Mouse (Mus musculus) megakaryocyte, embryonic 14.5 days (primary cell): ENCODE measurements at regions not wholly inside any gene's neighbourhood (a gene's known extent, or its start where the extent isn't known, plus 50 kb on each side); places are given as distances from the start of the nearest gene placed in this dataset.

Experiments used
- FLI1 ChIP-seq: IDR thresholded peaks from 2 replicates; pipeline ENCODE4 v1.6.1; 2012; ENCODE audit warnings: low read length, inconsistent platforms, mixed read lengths
- GATA1 ChIP-seq: IDR thresholded peaks from 3 replicates; pipeline ENCODE4 v1.6.1; 2012; ENCODE audit warnings: mixed read lengths, low read length, inconsistent platforms, borderline replicate concordance

DNA sequence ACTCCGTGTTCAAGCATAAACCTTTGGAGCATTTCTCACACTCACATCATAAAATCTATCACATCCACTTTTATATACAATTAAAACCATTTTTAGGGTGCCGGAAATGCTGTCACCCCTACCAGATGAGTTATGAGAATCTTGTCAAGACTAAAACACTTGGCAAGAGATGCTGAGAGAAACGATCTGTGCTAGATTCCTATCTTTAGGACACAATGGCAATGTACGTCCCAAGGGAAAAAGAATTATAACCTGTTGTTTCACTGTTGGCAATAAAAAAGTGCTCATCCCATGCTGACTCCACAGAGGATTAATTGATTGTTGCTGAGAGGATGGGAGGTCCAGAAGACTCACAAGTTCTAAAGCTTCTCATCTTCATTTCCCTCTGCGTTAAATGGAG is 389.7 kb upstream of the C030005K15Rik start:
- no peak for TF ChIP-seq FLI1
- TF ChIP-seq GATA1: no peak
